Mouse (Mus musculus) lung, adult 2 months (tissue): ENCODE data around the gene Cpt1c. TPM values are rescaled to one million over a fixed set of nuclear protein-coding genes. Genes with fewer than 3 reads are reported as not detected.

Experiments
- DNase-seq: peaks from one replicate; pipeline ENCODE4 v3.0.0; 2022
- H3K4me1 ChIP-seq: fragments of 200-500 bp; 2 replicates; pipeline ENCODE4 v1.6.1; 2011; ENCODE audit warnings: low read length; ENCODE audit not compliant: control insufficient read depth, insufficient read depth
- H3K4me3 ChIP-seq: fragments of 200-500 bp; replicated peaks from 2 replicates; pipeline ENCODE3; 2011; ENCODE audit warnings: low read depth, mild to moderate bottlenecking, control low read depth, low read length; ENCODE audit errors: extremely low read depth
- CTCF ChIP-seq: fragments of 200-500 bp; IDR thresholded peaks from 2 replicates; pipeline ENCODE4 v1.5.1; 2011; ENCODE audit warnings: mild to moderate bottlenecking, low read length, control low read depth; ENCODE audit not compliant: insufficient read depth
- POLR2A ChIP-seq: fragments of 200-500 bp; IDR thresholded peaks from 2 replicates; pipeline ENCODE4 v1.6.1; 2011; ENCODE audit warnings: low read depth, mild to moderate bottlenecking, control low read depth, low read length, borderline replicate concordance; ENCODE audit errors: extremely low read depth
- WGBS: fragments of 180-500 bp; shearing (Covaris S2); methylation state at CpG from one replicate; pipeline ENCODE4 v1.1.7; 2018; 5-methylcytosine and 5-hydroxymethylcytosine counted together
- polyA plus RNA-seq: library from polyadenylated mRNA; depleted of rRNA; stranded (reverse); fragments of >200 nt; gene quantifications from 2 replicates; pipeline ENCODE4 v1.2.3, GENCODE M21; 2012

Gene Cpt1c
- polyA plus RNA-seq, 1 experiment, result 20.7 TPM

GRCm38 (mm10) chr7:44929204-44930151 is 45.2 kb downstream of the Cpt1c start, which contains the start of gene Ap2a1:
TSS of gene Ap2a1 (minus strand) at chr7:44929496.
- H3K4me3 ChIP-seq, result peak within 1 kb of the TSS; percentile 86
- peak; percentile 88; the same call in 1 of the 2 replicates for TF ChIP-seq POLR2A
- no peak for TF ChIP-seq CTCF
- whole genome bisulfite sequencing, result under 1% methylated on average over 83 of the region's 84 CpGs
- DNase-seq, result peak; percentile 99
- H3K4me1 ChIP-seq, result peaks cover 2% of the 10 kb centered on the region; the same call in 1 of the 2 replicates

- 4% methylated on average over 1 of the region's 1 CpGs for WGBS
- peaks cover 2% of the 10 kb centered on the region; the same call in 1 of the 2 replicates for H3K4me1 ChIP-seq
- TF ChIP-seq CTCF (no peak), POLR2A (no peak)
- DNase-seq, result no peak
- H3K4me3 ChIP-seq, result peak overlapping the region; percentile 86
Observed at GRCm38 (mm10) chr7:44928570-44928969, 46.1 kb downstream of the Cpt1c start.

- no peak for DNase-seq
- TF ChIP-seq CTCF, result peak; percentile 42
- TF ChIP-seq POLR2A, result no peak
- Histone ChIP-seq H3K4me3 (no peak overlapping the region), H3K4me1 (peaks cover 2% of the 10 kb centered on the region; the same call in 1 of the 2 replicates)
- 67% methylated on average over 3 of the region's 3 CpGs for WGBS
Observed at GRCm38 (mm10) chr7:44925468-44925867, 49.2 kb downstream of the Cpt1c start.

GRCm38 (mm10) chr7:44922530-44922929 is 52.1 kb downstream of the Cpt1c start:
- no peak overlapping the region for H3K4me3 ChIP-seq
- DNase-seq, result no peak
- TF ChIP-seq POLR2A, result no peak
- no peak for TF ChIP-seq CTCF
- peaks cover 7% of the 10 kb centered on the region for H3K4me1 ChIP-seq

- peaks cover 17% of the 10 kb centered on the region for H3K4me1 ChIP-seq
- no peak overlapping the region for H3K4me3 ChIP-seq
- TF ChIP-seq POLR2A (no peak), CTCF (no peak)
- WGBS, result 83% methylated on average over 5 of the region's 5 CpGs
- DNase-seq, result no peak
Observed at GRCm38 (mm10) chr7:44919127-44919526, 55.5 kb downstream of the Cpt1c start.

GRCm38 (mm10) chr7:44918219-44918618 is 56.4 kb downstream of the Cpt1c start:
- DNase-seq, result no peak
- Histone ChIP-seq H3K4me3 (no peak overlapping the region), H3K4me1 (peaks cover 17% of the 10 kb centered on the region)
- 39% methylated on average over 3 of the region's 3 CpGs for WGBS
- TF ChIP-seq CTCF (no peak), POLR2A (no peak)

GRCm38 (mm10) chr7:44916881-44917280 is 57.8 kb downstream of the Cpt1c start:
- Histone ChIP-seq H3K4me3 (no peak overlapping the region), H3K4me1 (peaks cover 17% of the 10 kb centered on the region)
- 84% methylated on average over 4 of the region's 4 CpGs for WGBS
- no peak for DNase-seq
- TF ChIP-seq POLR2A (no peak), CTCF (no peak)

- WGBS, result 46% methylated on average over 6 of the region's 6 CpGs
- H3K4me1 ChIP-seq, result peaks cover 17% of the 10 kb centered on the region
- no peak overlapping the region for H3K4me3 ChIP-seq
- DNase-seq, result no peak
- TF ChIP-seq CTCF, result no peak
- no peak for TF ChIP-seq POLR2A
Observed at GRCm38 (mm10) chr7:44916191-44916590, 58.5 kb downstream of the Cpt1c start.

- no peak overlapping the region for H3K4me3 ChIP-seq
- TF ChIP-seq POLR2A, result no peak
- no peak for TF ChIP-seq CTCF
- DNase-seq, result no peak
- WGBS, result 87% methylated on average over 9 of the region's 9 CpGs
- peaks cover 17% of the 10 kb centered on the region for H3K4me1 ChIP-seq
Observed at GRCm38 (mm10) chr7:44915314-44915713, 59.3 kb downstream of the Cpt1c start.
